Mouse (Mus musculus) spleen, adult 2 months (tissue): ENCODE results near the gene A830005F24Rik. TPM values are rescaled to one million over a fixed set of nuclear protein-coding genes. Genes with fewer than 3 reads are reported as not detected.
"Not testable (repeated sequence)": the region's sequence is repeated elsewhere in the genome, so short reads cannot be mapped to it uniquely, and the experiment has no call there.

Experiments used
- DNase-seq, 2 experiments: peaks; one replicate each; pipeline versions ENCODE4 v3.0.0 to v3.0.0-alpha.2; 2012 to 2021; ENCODE audit warnings: low spot score in 2 of 2, low read depth in 1 of 2
- H3K27ac ChIP-seq: fragments of 200-500 bp; 2 replicates; pipeline ENCODE4 v1.5.1; 2012; ENCODE audit warnings: low read length, inconsistent platforms; ENCODE audit not compliant: insufficient read depth
- H3K27me3 ChIP-seq: fragments of 200-500 bp; 2 replicates; pipeline ENCODE4 v1.6.1; 2012; ENCODE audit warnings: mild to moderate bottlenecking, moderate library complexity, low read length, inconsistent platforms; ENCODE audit not compliant: control insufficient read depth, insufficient read depth
- H3K36me3 ChIP-seq: fragments of 200-500 bp; 2 replicates; pipeline ENCODE4 v1.6.1; 2012; ENCODE audit warnings: mild to moderate bottlenecking, low read length, inconsistent platforms; ENCODE audit not compliant: control insufficient read depth, insufficient read depth
- H3K4me1 ChIP-seq: fragments of 200-500 bp; 2 replicates; pipeline ENCODE4 v1.6.1; 2011; ENCODE audit warnings: inconsistent platforms; ENCODE audit not compliant: control insufficient read depth, insufficient read depth, insufficient read length
- H3K4me3 ChIP-seq: fragments of 200-500 bp; 2 replicates; pipeline ENCODE4 v1.5.1; 2011; ENCODE audit warnings: mild to moderate bottlenecking, inconsistent platforms; ENCODE audit not compliant: insufficient read depth, insufficient read length; ENCODE audit errors: extremely low read depth
- CTCF ChIP-seq: fragments of 200-500 bp; IDR thresholded peaks from 2 replicates; pipeline ENCODE4 v1.5.1; 2011; ENCODE audit warnings: mild to moderate bottlenecking, inconsistent platforms; ENCODE audit not compliant: insufficient read depth, insufficient read length, insufficient replicate concordance; ENCODE audit errors: extremely low read depth
- POLR2A ChIP-seq: fragments of 200-500 bp; IDR thresholded peaks from 2 replicates; pipeline ENCODE4 v1.6.1; 2011; ENCODE audit warnings: low read depth, low read length, inconsistent platforms
- WGBS: fragments of 180-500 bp; shearing (Covaris S2); methylation state at CpG from one replicate; pipeline ENCODE4 v1.1.7; 2018; 5-methylcytosine and 5-hydroxymethylcytosine counted together
- polyA plus RNA-seq: library from polyadenylated mRNA; depleted of rRNA; stranded (reverse); fragments of >200 nt; gene quantifications from 2 replicates; pipeline ENCODE4 v1.2.3, GENCODE M21; 2012

A830005F24Rik gene
- polyA plus RNA-seq, 1 experiment: not detected

DNA sequence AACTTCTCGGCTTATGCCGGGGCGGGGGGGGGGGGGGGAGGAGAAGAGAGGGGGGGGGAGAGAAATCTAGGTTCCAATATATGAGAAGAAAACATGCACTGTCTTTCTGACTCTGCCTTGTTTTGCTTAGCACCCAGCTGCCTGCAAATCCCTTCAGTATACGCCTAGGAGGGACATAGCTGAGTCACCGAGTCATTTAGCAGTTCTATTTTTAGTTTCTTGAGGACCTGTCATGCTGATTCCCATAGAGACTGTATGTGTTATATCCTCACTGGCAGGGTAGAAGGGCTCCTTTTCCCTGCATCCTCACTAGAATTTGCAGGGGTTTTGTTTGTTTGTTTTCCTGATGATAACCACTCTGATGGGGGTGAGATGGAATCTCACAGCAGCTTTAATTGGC is 20.2 kb upstream of the A830005F24Rik start:
- Histone ChIP-seq H3K4me1 (no peaks in the 10 kb centered on the region), H3K27me3 (no peaks in the 10 kb centered on the region), H3K36me3 (peaks cover 35% of the 10 kb centered on the region), H3K4me3 (no peak overlapping the region), H3K27ac (no peak overlapping the region)
- 82% methylated on average over 5 of the region's 5 CpGs for WGBS
- TF ChIP-seq POLR2A (no peak), CTCF (no peak)
- DNase-seq: no peak

DNA sequence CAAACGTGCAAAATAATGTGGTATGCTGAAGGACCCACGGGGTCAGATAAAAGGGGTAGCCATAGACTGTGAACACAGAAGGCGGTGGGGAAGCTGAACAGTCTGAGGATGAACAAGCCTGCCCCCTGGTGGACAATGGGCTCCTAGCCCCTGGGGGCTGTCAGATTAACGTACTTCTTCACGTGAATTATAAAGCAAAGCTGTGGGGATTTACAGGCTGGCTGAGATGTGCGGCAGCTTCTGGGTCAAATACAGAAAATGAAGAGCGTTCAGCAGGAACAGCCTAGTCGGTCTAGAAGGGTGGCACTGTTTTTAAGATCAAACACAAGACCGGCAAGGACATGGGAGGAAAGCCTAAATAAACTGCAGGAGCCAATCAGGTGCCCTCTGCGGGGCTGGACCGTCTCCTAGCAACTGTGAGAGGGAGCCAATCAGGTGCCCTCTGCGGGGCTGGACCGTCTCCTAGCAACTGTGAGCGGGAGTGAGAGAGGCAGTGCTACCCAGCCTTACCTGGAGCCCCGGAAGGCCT is 15.6 kb upstream of the A830005F24Rik start:
- peak in 1 of 2 experiments; percentile 40 for DNase-seq
- Histone ChIP-seq H3K4me1 (no peaks in the 10 kb centered on the region), H3K27ac (no peak overlapping the region), H3K36me3 (peaks cover 14% of the 10 kb centered on the region), H3K4me3 (no peak overlapping the region), H3K27me3 (no peaks in the 10 kb centered on the region)
- TF ChIP-seq POLR2A (no peak), CTCF (peak; percentile 50; the same call in 1 of the 2 replicates)
- 90% methylated on average over 15 of the region's 15 CpGs for WGBS

DNA sequence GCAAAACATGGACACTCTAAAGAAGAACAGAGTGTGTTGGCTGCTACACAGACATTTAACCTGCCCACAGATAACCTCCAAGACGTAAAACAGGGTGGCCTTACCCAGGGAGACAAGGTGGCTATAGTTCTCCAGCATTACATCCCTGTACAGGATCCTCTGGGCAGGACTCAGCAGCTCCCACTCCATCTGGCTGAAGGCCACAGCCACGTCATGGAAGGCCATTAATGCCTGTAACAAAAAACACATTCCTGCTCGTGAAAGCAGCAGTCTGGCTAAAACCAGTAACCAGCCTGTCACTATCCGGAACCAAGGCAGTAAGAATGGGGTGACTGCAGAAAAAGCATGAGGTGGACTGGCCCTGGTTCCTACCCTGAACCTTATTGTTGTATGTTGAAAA is 14.7 kb upstream of the A830005F24Rik start:
- Histone ChIP-seq H3K27ac (no peak overlapping the region), H3K4me1 (no peaks in the 10 kb centered on the region), H3K4me3 (no peak overlapping the region), H3K27me3 (no peaks in the 10 kb centered on the region), H3K36me3 (peaks cover 19% of the 10 kb centered on the region)
- 92% methylated on average over 4 of the region's 4 CpGs for WGBS
- TF ChIP-seq CTCF (no peak), POLR2A (no peak)
- DNase-seq: no peak

DNA sequence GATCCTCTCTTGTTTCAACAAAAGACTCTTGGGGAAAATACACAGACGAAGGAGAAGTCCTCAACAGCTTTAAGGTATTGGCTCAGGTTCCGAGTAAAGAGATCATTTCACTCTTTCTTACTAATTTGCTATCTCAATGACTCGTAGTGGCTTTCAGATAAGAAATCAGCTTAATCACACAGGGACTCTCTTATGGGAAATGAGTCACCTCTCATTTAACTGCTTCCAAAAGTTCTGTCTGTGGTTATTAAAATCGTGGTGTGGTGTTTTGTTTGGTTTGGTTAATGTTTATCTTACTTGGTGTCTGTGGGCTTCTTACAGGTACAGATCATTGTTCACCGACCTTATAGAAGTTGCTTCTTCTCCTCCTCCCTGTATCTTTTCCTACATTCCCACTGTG is 10.9 kb upstream of the A830005F24Rik start:
- DNase-seq: no peak
- H3K4me3 ChIP-seq: no peak overlapping the region
- no peaks in the 10 kb centered on the region for H3K4me1 ChIP-seq
- H3K27ac ChIP-seq: no peak overlapping the region
- no peaks in the 10 kb centered on the region for H3K27me3 ChIP-seq
- 82% methylated on average over 5 of the region's 5 CpGs for WGBS
- peaks cover 30% of the 10 kb centered on the region for H3K36me3 ChIP-seq
- TF ChIP-seq POLR2A: no peak
- TF ChIP-seq CTCF: no peak

DNA sequence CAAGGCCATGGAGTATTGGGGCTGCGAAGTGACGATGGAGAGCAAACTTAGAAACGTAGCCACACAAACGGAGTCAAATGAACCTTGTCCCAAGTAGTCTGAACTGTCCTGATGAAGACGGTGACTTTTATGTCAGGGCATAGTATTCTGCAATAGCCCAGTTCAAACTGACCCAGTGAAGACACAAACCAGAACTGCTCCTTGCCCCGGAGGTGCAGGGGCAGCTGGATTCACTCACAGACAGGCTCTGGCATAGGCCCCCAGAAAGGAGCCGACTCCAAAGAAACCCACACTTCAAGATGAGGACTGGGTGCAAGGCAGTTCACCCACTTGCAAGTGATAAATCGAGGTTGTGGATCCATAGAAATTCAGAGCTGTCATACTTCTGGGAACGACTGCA is 4.7 kb upstream of the A830005F24Rik start:
- WGBS: 91% methylated on average over 9 of the region's 9 CpGs
- Histone ChIP-seq H3K4me3 (no peak overlapping the region), H3K27ac (no peak overlapping the region), H3K27me3 (no peaks in the 10 kb centered on the region), H3K4me1 (peaks cover 5% of the 10 kb centered on the region; the same call in 1 of the 2 replicates), H3K36me3 (peaks cover 17% of the 10 kb centered on the region)
- DNase-seq: no peak
- TF ChIP-seq POLR2A (no peak), CTCF (no peak)

DNA sequence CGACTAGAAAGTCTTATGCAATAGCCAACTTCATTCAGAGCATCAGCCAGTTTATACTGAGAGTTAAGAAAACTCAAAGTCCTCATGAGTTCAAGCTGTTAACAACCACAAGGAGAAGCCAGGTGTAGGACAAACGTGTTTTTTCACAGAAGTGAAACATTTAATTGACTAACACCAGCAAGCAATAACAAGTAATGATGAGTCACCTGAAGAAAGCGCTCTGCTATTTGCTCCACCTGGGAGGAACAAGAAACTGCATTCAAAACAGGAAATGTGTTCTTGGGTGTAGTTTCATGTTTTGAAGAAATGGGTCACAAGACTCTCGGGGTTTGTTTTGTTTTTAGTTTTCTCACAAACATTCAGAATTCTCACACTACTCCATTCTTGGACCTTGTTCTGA is 2.5 kb downstream of the A830005F24Rik start:
- 43% methylated on average over 4 of the region's 4 CpGs for WGBS
- Histone ChIP-seq H3K27me3 (no peaks in the 10 kb centered on the region), H3K36me3 (no peaks in the 10 kb centered on the region), H3K4me3 (no peak overlapping the region), H3K27ac (peak overlapping the region; percentile 49; the same call in 1 of the 2 replicates), H3K4me1 (peaks cover 9% of the 10 kb centered on the region; the same call in 1 of the 2 replicates)
- DNase-seq: peak in 1 of 2 experiments; percentile 57
- TF ChIP-seq POLR2A: no peak
- no peak for TF ChIP-seq CTCF

DNA sequence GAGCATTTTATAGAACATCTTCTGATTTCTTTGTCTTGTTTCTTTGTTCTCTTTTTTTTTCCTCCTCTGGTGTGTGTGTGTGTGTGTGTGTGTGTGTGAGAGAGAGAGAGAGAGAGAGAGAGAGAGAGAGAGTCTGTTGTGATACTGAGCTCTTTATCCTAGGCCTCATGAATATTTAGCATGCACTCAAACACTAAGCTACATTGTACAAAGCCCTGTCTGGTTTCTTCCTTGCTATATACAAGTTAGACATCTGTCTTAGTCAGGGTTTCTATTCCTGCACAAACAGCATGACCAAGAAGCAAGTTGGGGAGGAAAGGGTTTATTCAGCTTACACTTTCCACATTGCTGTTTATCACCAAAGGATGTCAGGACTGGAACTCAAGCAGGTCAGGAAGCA is 5.8 kb downstream of the A830005F24Rik start:
- H3K27me3 ChIP-seq, DNase-seq, H3K27ac ChIP-seq, H3K4me1 ChIP-seq, H3K36me3 ChIP-seq, H3K4me3 ChIP-seq: not testable (repeated sequence)
